Mouse (Mus musculus) liver, postnatal 0 days (tissue): ENCODE results near the gene Lrmda.

Experiments
- CTCF ChIP-seq: sonication (generic); IDR thresholded peaks from 2 replicates; pipeline ENCODE4 v1.5.1; 2016; ENCODE audit warnings: antibody characterized with exemption, low read depth
- EP300 ChIP-seq: IDR thresholded peaks from 2 replicates; pipeline ENCODE4 v1.6.1; 2016; ENCODE audit warnings: antibody characterized with exemption, low read depth, mild to moderate bottlenecking

- TF ChIP-seq EP300, result no peak
- no peak for TF ChIP-seq CTCF
Measured at GRCm38 (mm10) chr14:22183195-22183594, 163.7 kb downstream of the Lrmda start.
